Mouse (Mus musculus): ENCODE data around the gene Wdr13. TPM values are rescaled to one million over a fixed set of nuclear protein-coding genes. Genes with fewer than 3 reads are reported as not detected.
A peak's percentile ranks its signal among the peaks of the same experiment; 100 is the strongest.

The Wdr13 gene
- polyA plus RNA-seq (2011; ENCODE audit: insufficient read depth, insufficient read length, low read depth, missing spikeins): 8.7 and 11.2 TPM in 2 replicates

- H3K36me3 ChIP-seq (ENCODE audit: control insufficient read depth, insufficient read depth, low read length, poor library complexity, severe bottlenecking): no peaks in the 10 kb centered on the region; the same call in 1 of the 2 replicates
- TF ChIP-seq CTCF (IDR thresholded peaks at IDR 0.05; ENCODE audit: low read depth, low read length): no peak
- peak within 1 kb of the TSS; percentile 80 for H3K4me3 ChIP-seq (ENCODE audit: low read depth, low read length)
- no peak within 1 kb of the TSS for H3K27ac ChIP-seq (ENCODE audit: insufficient read depth, low read length)
- peak within 1 kb of the TSS; percentile 19; the same call in 1 of the 2 replicates for H3K9ac ChIP-seq (ENCODE audit: low read depth, poor library complexity, severe bottlenecking)
- H3K4me1 ChIP-seq (ENCODE audit: control insufficient read depth, insufficient read depth, low read length): no peaks in the 10 kb centered on the region
- H3K9me3 ChIP-seq (replicated peaks; ENCODE audit: control insufficient read depth, insufficient read depth, low read length, poor library complexity, severe bottlenecking): no peaks in the 10 kb centered on the region
- H3K27me3 ChIP-seq (ENCODE audit: control insufficient read depth, insufficient read depth, low read length, poor library complexity, severe bottlenecking): no peaks in the 10 kb centered on the region
Observed at GRCm38 (mm10) chrX:8132017-8132976, at the start of gene Wdr13. TSS of gene Wdr13 (minus strand) at chrX:8132892.

DNA sequence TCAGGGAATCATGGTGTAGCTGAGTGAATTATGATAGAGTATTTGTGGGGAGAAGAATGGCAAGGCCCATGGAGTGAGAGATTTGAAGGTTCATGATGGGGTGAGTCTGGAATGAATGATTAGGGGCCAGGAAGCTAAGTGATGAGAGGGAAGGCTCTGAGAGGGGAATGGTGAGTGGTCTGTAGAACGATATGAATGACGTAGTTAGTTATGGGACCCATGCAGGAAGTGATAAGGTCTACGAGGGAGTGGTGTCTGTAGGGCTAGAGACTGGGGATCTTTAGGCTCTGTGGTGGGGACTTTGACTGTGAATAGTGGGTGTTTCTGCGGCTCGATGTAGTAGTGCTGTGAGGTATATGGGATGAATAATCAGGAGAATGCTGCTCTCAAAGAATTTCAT lies 47.0 kb upstream of the Wdr13 start:
- no peak overlapping the region for H3K4me3 ChIP-seq (ENCODE audit: low read depth, low read length)
- H3K27me3 ChIP-seq (ENCODE audit: control insufficient read depth, insufficient read depth, low read length, poor library complexity, severe bottlenecking): no peaks in the 10 kb centered on the region
- TF ChIP-seq EP300 (IDR thresholded peaks at IDR 0.05; ENCODE audit: insufficient read depth, low read depth, low read length): no peak
- no peak for TF ChIP-seq POLR2A (IDR thresholded peaks at IDR 0.05; ENCODE audit: insufficient read depth, low read length)
- no peak for TF ChIP-seq CTCF (IDR thresholded peaks at IDR 0.05; ENCODE audit: low read depth, low read length)
- no peak overlapping the region for H3K9ac ChIP-seq (ENCODE audit: low read depth, poor library complexity, severe bottlenecking)
- H3K4me1 ChIP-seq (ENCODE audit: control insufficient read depth, insufficient read depth, low read length): peaks cover 2% of the 10 kb centered on the region
- H3K9me3 ChIP-seq (replicated peaks; ENCODE audit: control insufficient read depth, insufficient read depth, low read length, poor library complexity, severe bottlenecking): no peaks in the 10 kb centered on the region
- H3K36me3 ChIP-seq (ENCODE audit: control insufficient read depth, insufficient read depth, low read length, poor library complexity, severe bottlenecking): no peaks in the 10 kb centered on the region
- H3K27ac ChIP-seq (ENCODE audit: insufficient read depth, low read length): no peak overlapping the region

DNA sequence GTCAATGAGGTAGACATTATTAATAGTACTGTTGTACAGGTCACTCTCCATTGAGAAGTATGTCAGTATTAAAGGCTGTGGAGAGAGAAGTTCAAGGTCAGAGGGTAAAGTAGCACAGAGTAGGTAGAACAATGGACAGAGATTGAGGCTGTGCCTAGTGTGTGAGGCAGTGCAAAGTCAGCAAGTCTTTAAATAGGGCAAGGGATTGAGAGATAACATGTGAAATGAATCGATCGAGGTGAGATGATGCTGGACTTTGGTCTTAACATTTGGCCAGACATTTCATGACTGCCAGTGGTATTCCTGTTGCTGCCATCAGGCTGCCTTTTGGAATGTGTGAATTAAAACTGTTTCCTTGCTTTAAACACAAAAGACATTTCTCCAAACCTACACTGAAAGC lies 46.2 kb upstream of the Wdr13 start:
- peaks cover 2% of the 10 kb centered on the region for H3K4me1 ChIP-seq (ENCODE audit: control insufficient read depth, insufficient read depth, low read length)
- no peak overlapping the region for H3K27ac ChIP-seq (ENCODE audit: insufficient read depth, low read length)
- H3K9me3 ChIP-seq (replicated peaks; ENCODE audit: control insufficient read depth, insufficient read depth, low read length, poor library complexity, severe bottlenecking): no peaks in the 10 kb centered on the region
- H3K27me3 ChIP-seq (ENCODE audit: control insufficient read depth, insufficient read depth, low read length, poor library complexity, severe bottlenecking): no peaks in the 10 kb centered on the region
- H3K36me3 ChIP-seq (ENCODE audit: control insufficient read depth, insufficient read depth, low read length, poor library complexity, severe bottlenecking): no peaks in the 10 kb centered on the region
- TF ChIP-seq POLR2A (IDR thresholded peaks at IDR 0.05; ENCODE audit: insufficient read depth, low read length) (no peak), CTCF (IDR thresholded peaks at IDR 0.05; ENCODE audit: low read depth, low read length) (no peak), EP300 (IDR thresholded peaks at IDR 0.05; ENCODE audit: insufficient read depth, low read depth, low read length) (no peak)
- H3K9ac ChIP-seq (ENCODE audit: low read depth, poor library complexity, severe bottlenecking): no peak overlapping the region
- H3K4me3 ChIP-seq (ENCODE audit: low read depth, low read length): no peak overlapping the region

- peak within 1 kb of the TSS; percentile 59 for H3K9ac ChIP-seq (ENCODE audit: low read depth, poor library complexity, severe bottlenecking)
- H3K4me3 ChIP-seq (ENCODE audit: low read depth, low read length): peak within 1 kb of the TSS; percentile 87
- no peaks in the 10 kb centered on the region for H3K9me3 ChIP-seq (replicated peaks; ENCODE audit: control insufficient read depth, insufficient read depth, low read length, poor library complexity, severe bottlenecking)
- no peaks in the 10 kb centered on the region for H3K27me3 ChIP-seq (ENCODE audit: control insufficient read depth, insufficient read depth, low read length, poor library complexity, severe bottlenecking)
- no peaks in the 10 kb centered on the region for H3K4me1 ChIP-seq (ENCODE audit: control insufficient read depth, insufficient read depth, low read length)
- H3K36me3 ChIP-seq (ENCODE audit: control insufficient read depth, insufficient read depth, low read length, poor library complexity, severe bottlenecking): peaks cover 11% of the 10 kb centered on the region
- H3K27ac ChIP-seq (ENCODE audit: insufficient read depth, low read length): peak within 1 kb of the TSS; percentile 72
- no peak for TF ChIP-seq EP300 (IDR thresholded peaks at IDR 0.05; ENCODE audit: insufficient read depth, low read depth, low read length)
- TF ChIP-seq CTCF (IDR thresholded peaks at IDR 0.05; ENCODE audit: low read depth, low read length): no peak
- TF ChIP-seq POLR2A (IDR thresholded peaks at IDR 0.05; ENCODE audit: insufficient read depth, low read length): no peak
Observed at GRCm38 (mm10) chrX:8175504-8176385, 43.1 kb upstream of the Wdr13 start, which contains the start of gene Tbc1d25. TSS of gene Tbc1d25 (minus strand) at chrX:8176181.

- Histone ChIP-seq H3K27me3 (ENCODE audit: control insufficient read depth, insufficient read depth, low read length, poor library complexity, severe bottlenecking) (no peaks in the 10 kb centered on the region), H3K36me3 (ENCODE audit: control insufficient read depth, insufficient read depth, low read length, poor library complexity, severe bottlenecking) (peaks cover 15% of the 10 kb centered on the region), H3K4me3 (ENCODE audit: low read depth, low read length) (peak overlapping the region; percentile 87), H3K9me3 (replicated peaks; ENCODE audit: control insufficient read depth, insufficient read depth, low read length, poor library complexity, severe bottlenecking) (no peaks in the 10 kb centered on the region), H3K27ac (ENCODE audit: insufficient read depth, low read length) (0 out of 2 replicates have a peak overlapping the region, but pooled peaks have one; percentile 16), H3K4me1 (ENCODE audit: control insufficient read depth, insufficient read depth, low read length) (no peaks in the 10 kb centered on the region), H3K9ac (ENCODE audit: low read depth, poor library complexity, severe bottlenecking) (peak overlapping the region; percentile 59)
- TF ChIP-seq POLR2A (IDR thresholded peaks at IDR 0.05; ENCODE audit: insufficient read depth, low read length) (no peak), EP300 (IDR thresholded peaks at IDR 0.05; ENCODE audit: insufficient read depth, low read depth, low read length) (no peak), CTCF (IDR thresholded peaks at IDR 0.05; ENCODE audit: low read depth, low read length) (no peak)
Observed at GRCm38 (mm10) chrX:8175169-8175503, 42.4 kb upstream of the Wdr13 start.

Measured in ES-Bruce4 (cell line).